Mouse (Mus musculus) MEL (cell line): ENCODE results near the gene Cd248. TPM values are rescaled to one million over a fixed set of nuclear protein-coding genes. Genes with fewer than 3 reads are reported as not detected.
A peak's percentile ranks its signal among the peaks of the same experiment; 100 is the strongest.

Experiments used
- DNase-seq: peaks from one replicate; pipeline ENCODE4 v3.0.0; 2011; ENCODE audit warnings: low read depth, low spot score
- H3K27ac ChIP-seq: 2 replicates; pipeline ENCODE4 v1.5.1; 2012; ENCODE audit warnings: low read depth, mild to moderate bottlenecking, control low read depth, low read length, moderate library complexity; ENCODE audit not compliant: control insufficient read depth
- H3K27me3 ChIP-seq, 2 experiments: fragments of 150-350 bp in 1 of 2; sonication (generic) in 1 of 2; 2 replicates each; pipeline ENCODE4 v1.6.1; 2012; ENCODE audit warnings: low read length in 2 of 2, mild to moderate bottlenecking in 2 of 2, improper control_type of control experiment in 1 of 2, moderate library complexity in 1 of 2; ENCODE audit not compliant: insufficient read depth in 2 of 2, control insufficient read depth in 1 of 2
- H3K36me3 ChIP-seq, 2 experiments: 2 replicates each; pipeline ENCODE4 v1.6.1; 2012 to 2014; ENCODE audit warnings: low read length in 2 of 2, improper control_type of control experiment in 1 of 2, inconsistent platforms in 1 of 2, mild to moderate bottlenecking in 1 of 2; ENCODE audit not compliant: insufficient read depth in 2 of 2, control insufficient read depth in 1 of 2
- H3K4me1 ChIP-seq, 2 experiments: fragments of 150-350 bp in 1 of 2; sonication (generic) in 1 of 2; 2 replicates each; pipeline ENCODE4 v1.6.1; 2012; ENCODE audit warnings: low read length in 2 of 2, improper control_type of control experiment in 1 of 2, mild to moderate bottlenecking in 1 of 2; ENCODE audit not compliant: insufficient read depth in 2 of 2, control insufficient read depth in 1 of 2
- H3K4me3 ChIP-seq, 2 experiments: fragments of 150-350 bp in 1 of 2; sonication (generic) in 1 of 2; 2 replicates each; pipeline ENCODE4 v1.5.1; 2012; ENCODE audit warnings: low read depth in 2 of 2, low read length in 2 of 2, mild to moderate bottlenecking in 2 of 2, moderate library complexity in 2 of 2, control low read depth in 1 of 2, improper control_type of control experiment in 1 of 2; ENCODE audit not compliant: control insufficient read depth in 1 of 2, insufficient read depth in 1 of 2
- H3K79me2 ChIP-seq: 2 replicates; pipeline ENCODE4 v1.6.1; 2012; ENCODE audit warnings: mild to moderate bottlenecking, low read length, moderate library complexity; ENCODE audit not compliant: control insufficient read depth, poor library complexity, insufficient read depth
- H3K9ac ChIP-seq: 2 replicates; pipeline ENCODE4 v1.6.1; 2012; ENCODE audit warnings: low read depth, mild to moderate bottlenecking, control low read depth, low read length, moderate library complexity; ENCODE audit not compliant: control insufficient read depth, poor library complexity, severe bottlenecking
- H3K9me3 ChIP-seq: fragments of 150-350 bp; sonication (generic); replicated peaks from 2 replicates; pipeline ENCODE4 v1.6.1; 2012; ENCODE audit warnings: mild to moderate bottlenecking, low read length, improper control_type of control experiment, moderate library complexity; ENCODE audit not compliant: insufficient read depth
- BHLHE40 ChIP-seq: IDR thresholded peaks from 2 replicates; pipeline ENCODE4 v1.6.1; 2012; ENCODE audit warnings: low read depth, mild to moderate bottlenecking, inconsistent platforms, low read length, improper control_type of control experiment, borderline replicate concordance
- CHD1 ChIP-seq: IDR thresholded peaks from 2 replicates; pipeline ENCODE4 v1.6.1; 2012; ENCODE audit warnings: low read depth, mild to moderate bottlenecking, inconsistent platforms, low read length, improper control_type of control experiment
- CHD2 ChIP-seq: IDR thresholded peaks from 2 replicates; pipeline ENCODE4 v1.6.1; 2011; ENCODE audit warnings: low read length, improper control_type of control experiment
- CTCF ChIP-seq, 3 experiments: IDR thresholded peaks in 2 of 3; conservative IDR thresholded peaks in 1 of 3; 2 replicates each; pipeline ENCODE4 v1.5.1; 2011 to 2012; ENCODE audit warnings: low read length in 3 of 3, low read depth in 2 of 3, mild to moderate bottlenecking in 2 of 3, improper control_type of control experiment in 1 of 3, inconsistent platforms in 1 of 3, mixed read lengths in 1 of 3, moderate library complexity in 1 of 3; ENCODE audit not compliant: control insufficient read depth in 1 of 3, insufficient read depth in 1 of 3, poor library complexity in 1 of 3, severe bottlenecking in 1 of 3
- E2F4 ChIP-seq: IDR thresholded peaks from 2 replicates; pipeline ENCODE4 v1.6.1; 2011; ENCODE audit warnings: low read depth, low read length, improper control_type of control experiment, borderline replicate concordance
- ELF1 ChIP-seq: IDR thresholded peaks from 2 replicates; pipeline ENCODE4 v1.6.1; 2014; ENCODE audit warnings: low read depth, mild to moderate bottlenecking, inconsistent platforms, low read length, improper control_type of control experiment, moderate library complexity
- EP300 ChIP-seq, 2 experiments: IDR thresholded peaks; 2 replicates each; pipeline ENCODE4 v1.6.1; 2011; ENCODE audit warnings: improper control_type of control experiment in 2 of 2, low read length in 2 of 2, low read depth in 1 of 2, mild to moderate bottlenecking in 1 of 2
- ETS1 ChIP-seq: IDR thresholded peaks from 2 replicates; pipeline ENCODE4 v1.6.1; 2012; ENCODE audit warnings: low read depth, mild to moderate bottlenecking, inconsistent platforms, low read length, improper control_type of control experiment, moderate library complexity
- GABPA ChIP-seq: IDR thresholded peaks from 2 replicates; pipeline ENCODE4 v1.6.1; 2012; ENCODE audit warnings: low read depth, mild to moderate bottlenecking, inconsistent platforms, low read length, improper control_type of control experiment, moderate library complexity
- GATA1 ChIP-seq: IDR thresholded peaks from 2 replicates; pipeline ENCODE4 v1.6.1; 2011; ENCODE audit warnings: low read depth, low read length, improper control_type of control experiment
- HCFC1 ChIP-seq: IDR thresholded peaks from 2 replicates; pipeline ENCODE4 v1.6.1; 2012; ENCODE audit warnings: low read depth, mild to moderate bottlenecking, inconsistent platforms, low read length, improper control_type of control experiment, moderate library complexity
- JUND ChIP-seq: IDR thresholded peaks from 2 replicates; pipeline ENCODE4 v1.6.1; 2011; ENCODE audit warnings: low read depth, mild to moderate bottlenecking, improper control_type of control experiment, low read length
- KAT2A ChIP-seq: conservative IDR thresholded peaks from 2 replicates; pipeline ENCODE4 v1.6.1; 2012; ENCODE audit warnings: low read depth, low read length, improper control_type of control experiment, inconsistent platforms
- MAFK ChIP-seq: IDR thresholded peaks from 2 replicates; pipeline ENCODE4 v1.6.1; 2011; ENCODE audit warnings: low read depth, mild to moderate bottlenecking, low read length, improper control_type of control experiment, borderline replicate concordance
- MAX ChIP-seq: IDR thresholded peaks from 2 replicates; pipeline ENCODE4 v1.6.1; 2011; ENCODE audit warnings: low read length, improper control_type of control experiment
- MAZ ChIP-seq: IDR thresholded peaks from 2 replicates; pipeline ENCODE4 v1.6.1; 2012; ENCODE audit warnings: low read depth, mild to moderate bottlenecking, inconsistent platforms, low read length, improper control_type of control experiment
- MEF2A ChIP-seq: IDR thresholded peaks from 2 replicates; pipeline ENCODE4 v1.6.1; 2014; ENCODE audit warnings: low read depth, mild to moderate bottlenecking, inconsistent platforms, low read length, improper control_type of control experiment; ENCODE audit not compliant: poor library complexity, insufficient replicate concordance, severe bottlenecking; ENCODE audit errors: extremely low read depth
- MXI1 ChIP-seq: IDR thresholded peaks from 2 replicates; pipeline ENCODE4 v1.6.1; 2011; ENCODE audit warnings: mild to moderate bottlenecking, low read depth, low read length, improper control_type of control experiment
- MYB ChIP-seq: IDR thresholded peaks from 2 replicates; pipeline ENCODE4 v1.6.1; 2011; ENCODE audit warnings: mild to moderate bottlenecking, low read depth, low read length, improper control_type of control experiment
- MYC ChIP-seq: IDR thresholded peaks from 2 replicates; pipeline ENCODE4 v1.6.1; 2011; ENCODE audit warnings: low read depth, mild to moderate bottlenecking, low read length, improper control_type of control experiment, moderate library complexity
- NELFE ChIP-seq: IDR thresholded peaks from 2 replicates; pipeline ENCODE4 v1.6.1; 2011; ENCODE audit warnings: low read depth, low read length, improper control_type of control experiment
- NRF1 ChIP-seq: IDR thresholded peaks from 2 replicates; pipeline ENCODE4 v1.6.1; 2014; ENCODE audit warnings: low read depth, mild to moderate bottlenecking, inconsistent platforms, low read length, improper control_type of control experiment, moderate library complexity; ENCODE audit not compliant: poor library complexity, insufficient read depth, severe bottlenecking
- POLR2A ChIP-seq, 2 experiments: IDR thresholded peaks; 2 replicates each; pipeline ENCODE4 v1.6.1; 2011 to 2012; ENCODE audit warnings: low read length in 2 of 2, mild to moderate bottlenecking in 2 of 2, control low read depth in 1 of 2, improper control_type of control experiment in 1 of 2, low read depth in 1 of 2, moderate library complexity in 1 of 2; ENCODE audit not compliant: control insufficient read depth in 1 of 2, insufficient read depth in 1 of 2, poor library complexity in 1 of 2
- POLR2AphosphoS2 ChIP-seq: IDR thresholded peaks from 2 replicates; pipeline ENCODE4 v1.6.1; 2011; ENCODE audit warnings: low read length, improper control_type of control experiment
- RAD21 ChIP-seq: IDR thresholded peaks from 2 replicates; pipeline ENCODE4 v1.6.1; 2011; ENCODE audit warnings: mild to moderate bottlenecking, low read depth, low read length, improper control_type of control experiment
- RCOR1 ChIP-seq: IDR thresholded peaks from 2 replicates; pipeline ENCODE4 v1.6.1; 2012; ENCODE audit warnings: low read depth, mild to moderate bottlenecking, inconsistent platforms, low read length, improper control_type of control experiment
- SIN3A ChIP-seq: IDR thresholded peaks from 2 replicates; pipeline ENCODE4 v1.6.1; 2012; ENCODE audit warnings: low read length, improper control_type of control experiment, inconsistent platforms
- SMC3 ChIP-seq: IDR thresholded peaks from 2 replicates; pipeline ENCODE4 v1.6.1; 2011; ENCODE audit warnings: low read depth, low read length, improper control_type of control experiment
- TAL1 ChIP-seq: IDR thresholded peaks from 2 replicates; pipeline ENCODE4 v1.6.1; 2012; ENCODE audit warnings: mild to moderate bottlenecking, inconsistent platforms, low read length, moderate library complexity, mixed read lengths
- TCF12 ChIP-seq: IDR thresholded peaks from 2 replicates; pipeline ENCODE4 v1.6.1; 2014; ENCODE audit warnings: low read depth, mild to moderate bottlenecking, inconsistent platforms, low read length, improper control_type of control experiment, moderate library complexity
- UBTF ChIP-seq: IDR thresholded peaks from 2 replicates; pipeline ENCODE4 v1.6.1; 2012; ENCODE audit warnings: low read depth, mild to moderate bottlenecking, inconsistent platforms, low read length, improper control_type of control experiment, moderate library complexity, borderline replicate concordance; ENCODE audit not compliant: insufficient read depth
- USF1 ChIP-seq: IDR thresholded peaks from 2 replicates; pipeline ENCODE4 v1.6.1; 2014; ENCODE audit warnings: low read depth, mild to moderate bottlenecking, inconsistent platforms, low read length, improper control_type of control experiment, moderate library complexity
- ZKSCAN1 ChIP-seq: IDR thresholded peaks from 2 replicates; pipeline ENCODE4 v1.6.1; 2012; ENCODE audit warnings: low read depth, mild to moderate bottlenecking, inconsistent platforms, low read length, improper control_type of control experiment, moderate library complexity
- ZMIZ1 ChIP-seq: IDR thresholded peaks from 2 replicates; pipeline ENCODE4 v1.6.1; 2012; ENCODE audit warnings: low read depth, mild to moderate bottlenecking, inconsistent platforms, low read length, improper control_type of control experiment, moderate library complexity
- ZNF384 ChIP-seq: IDR thresholded peaks from 2 replicates; pipeline ENCODE4 v1.6.1; 2012; ENCODE audit warnings: low read depth, mild to moderate bottlenecking, inconsistent platforms, low read length, improper control_type of control experiment
- polyA plus RNA-seq, 2 experiments: library from polyadenylated mRNA; stranded (reverse) in 1 of 2; unstranded in 1 of 2; fragments of >175 nt in 1 of 2; fragments of >200 nt in 1 of 2; gene quantifications; 2 replicates each; pipeline versions ENCODE4 v1.2.1 to v1.2.4; 2012; ENCODE audit warnings: low replicate concordance in 2 of 2, low read depth in 1 of 2; ENCODE audit not compliant: insufficient read length in 2 of 2, insufficient read depth in 1 of 2, missing spikeins in 1 of 2
- total RNA-seq: library from RNA; depleted of rRNA; stranded (reverse); fragments of 300-350 nt; gene quantifications from 2 replicates; pipeline ENCODE4 v1.2.3, GENCODE M21; 2012

Gene Cd248
- total and polyA plus RNA-seq, 3 experiments = 0.27 to 0.86 TPM; not detected in 1

DNA sequence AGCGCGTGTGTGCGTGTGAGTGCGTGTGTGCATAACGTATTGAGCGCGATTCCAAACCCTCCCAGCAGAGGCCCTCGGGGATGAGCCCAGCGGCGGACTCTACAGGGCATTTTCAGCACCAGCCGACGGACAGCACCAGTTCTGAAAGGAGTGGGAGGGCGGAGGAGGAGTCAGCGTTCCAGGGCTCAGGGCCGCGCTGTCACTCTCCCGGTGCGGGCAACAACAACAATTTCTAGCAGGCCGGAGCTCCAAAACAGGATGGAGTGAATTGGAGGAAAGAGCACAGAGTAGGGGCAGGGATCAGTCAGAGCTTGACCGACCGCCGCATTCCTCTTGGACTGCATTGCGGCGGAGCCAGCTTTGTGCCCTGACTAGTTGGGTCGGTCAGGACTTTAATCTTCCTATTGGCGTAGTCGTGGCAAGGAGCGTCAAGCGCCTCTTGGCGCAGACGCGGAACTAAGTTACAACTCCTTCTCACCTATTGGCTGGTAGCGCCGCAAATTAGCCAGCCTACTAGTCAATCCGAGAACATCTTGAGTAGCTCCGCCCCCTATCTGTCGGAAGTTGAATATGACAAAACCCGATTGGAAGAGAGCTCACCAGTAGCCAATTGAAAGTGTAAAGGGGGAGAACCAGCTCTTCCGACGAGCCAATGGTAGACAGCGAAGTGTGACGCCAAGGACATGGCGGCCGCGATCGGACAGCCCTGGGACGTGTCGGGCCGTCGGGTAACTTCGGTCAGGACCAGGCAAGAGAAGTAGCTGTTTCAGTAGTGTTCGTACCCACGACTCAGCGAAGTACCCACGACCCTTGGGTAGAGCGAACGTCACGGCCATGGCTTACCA lies 20.2 kb downstream of the Cd248 start, which contains the start of gene Yif1a:
Gene Yif1a, plus strand, starts transcription at position 655 of the 845 bp plus-strand sequence.
- peak; percentile 100 for DNase-seq
- Histone ChIP-seq H3K36me3 (no peaks in the 10 kb centered on the region; a peak in 1 of 4 replicates), H3K27ac (peak within 1 kb of the TSS; percentile 62), H3K4me3 (peak within 1 kb of the TSS; percentile 98), H3K9ac (peak within 1 kb of the TSS; percentile 83), H3K4me1 (peaks cover 0 to 11% of the 10 kb centered on the region in 2 experiments; a peak in 1 of 4 replicates), H3K27me3 (peaks cover 5 to 15% of the 10 kb centered on the region in 2 experiments), H3K9me3 (no peaks in the 10 kb centered on the region), H3K79me2 (peaks cover 3% of the 10 kb centered on the region; the same call in 1 of the 2 replicates)
- no peak for TF ChIP-seq TCF12
- TF ChIP-seq GABPA = no peak
- no peak for TF ChIP-seq RCOR1
- TF ChIP-seq EP300 (IDR thresholded peaks at IDR 0.05; ENCODE audit: low read depth in 1 of 2, low read length in 2 of 2) = no peak
- 0 out of 2 replicates have a peak, but pooled peaks have one; percentile 5 for TF ChIP-seq USF1
- no peak for TF ChIP-seq MYC
- TF ChIP-seq BHLHE40 = no peak
- peak; percentile 82 for TF ChIP-seq NRF1
- TF ChIP-seq KAT2A = peak; percentile 73
- TF ChIP-seq SIN3A = peak; percentile 100
- TF ChIP-seq UBTF = no peak
- TF ChIP-seq ELF1 = peak; percentile 94
- peak; percentile 74 for TF ChIP-seq CHD2
- no peak for TF ChIP-seq JUND
- no peak for TF ChIP-seq MYB
- peak; percentile 48; the same call in 1 of the 2 replicates for TF ChIP-seq ZMIZ1
- TF ChIP-seq NELFE = peak; percentile 78
- TF ChIP-seq CHD1 = no peak
- peak; percentile 79 to 87 for TF ChIP-seq POLR2A (IDR thresholded peaks at IDR 0.05; ENCODE audit: control insufficient read depth in 1 of 2, insufficient read depth in 1 of 2, low read depth in 1 of 2, low read length in 2 of 2, poor library complexity in 1 of 2)
- TF ChIP-seq RAD21 = peak; percentile 9; the same call in 1 of the 2 replicates
- TF ChIP-seq MEF2A = no peak
- peak; percentile 90 for TF ChIP-seq HCFC1
- no peak for TF ChIP-seq ZKSCAN1
- TF ChIP-seq ETS1 = no peak; the same call in 1 of the 2 replicates
- no peak for TF ChIP-seq TAL1
- peak; percentile 53 for TF ChIP-seq SMC3
- TF ChIP-seq GATA1 = 0 out of 2 replicates have a peak, but pooled peaks have one; percentile 2
- TF ChIP-seq ZNF384 = no peak
- no peak for TF ChIP-seq MAFK
- TF ChIP-seq MAX = peak; percentile 44; the same call in 1 of the 2 replicates
- 0 out of 2 replicates have a peak, but pooled peaks have one; percentile 44 for TF ChIP-seq POLR2AphosphoS2
- TF ChIP-seq MAZ = peak; percentile 93
- peak; percentile 39 to 62 (median 59) for TF ChIP-seq CTCF (IDR thresholded peaks at IDR 0.05 in 2 of 3, conservative IDR thresholded peaks at IDR 0.05 in 1 of 3; ENCODE audit: control insufficient read depth in 1 of 3, insufficient read depth in 1 of 3, low read depth in 2 of 3, low read length in 3 of 3, poor library complexity in 1 of 3, severe bottlenecking in 1 of 3)
- peak; percentile 98 for TF ChIP-seq MXI1
- no peak for TF ChIP-seq E2F4
